Mouse (Mus musculus): ENCODE results near the gene Ube2g2. TPM values are rescaled to one million over a fixed set of nuclear protein-coding genes. Genes with fewer than 3 reads are reported as not detected.

The Ube2g2 gene
- total RNA-seq, 2 experiments from 2014 or later, result 81.6 to 95.4 TPM

DNA sequence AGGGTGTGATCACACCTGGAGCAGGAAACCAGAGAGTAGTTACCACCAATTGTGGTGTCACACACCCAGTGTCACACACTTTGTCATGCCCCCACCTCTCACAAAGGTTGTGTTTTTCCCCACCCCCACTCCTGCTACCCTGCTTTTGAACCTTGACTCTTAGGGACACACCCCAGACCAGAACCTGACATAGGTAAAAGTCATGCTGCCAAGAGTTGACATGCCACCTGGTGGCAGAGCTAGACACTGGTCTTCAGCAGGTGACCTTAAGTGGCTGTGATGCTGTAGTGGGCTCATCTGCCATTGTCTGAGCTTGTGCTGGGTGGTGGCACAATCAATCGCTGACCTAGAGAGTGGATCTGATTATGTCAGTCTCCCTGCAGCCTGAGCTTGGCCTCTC lies 7.9 kb downstream of the Ube2g2 start:
- DNase-seq (ENCODE audit: low spot score in 2 of 2), result no peak
- Histone ChIP-seq H3K4me3 (no peak overlapping the region), H3K27ac (no peak overlapping the region)
- peak; percentile 45 for TF ChIP-seq CTCF (conservative IDR thresholded peaks at IDR 0.05)

DNA sequence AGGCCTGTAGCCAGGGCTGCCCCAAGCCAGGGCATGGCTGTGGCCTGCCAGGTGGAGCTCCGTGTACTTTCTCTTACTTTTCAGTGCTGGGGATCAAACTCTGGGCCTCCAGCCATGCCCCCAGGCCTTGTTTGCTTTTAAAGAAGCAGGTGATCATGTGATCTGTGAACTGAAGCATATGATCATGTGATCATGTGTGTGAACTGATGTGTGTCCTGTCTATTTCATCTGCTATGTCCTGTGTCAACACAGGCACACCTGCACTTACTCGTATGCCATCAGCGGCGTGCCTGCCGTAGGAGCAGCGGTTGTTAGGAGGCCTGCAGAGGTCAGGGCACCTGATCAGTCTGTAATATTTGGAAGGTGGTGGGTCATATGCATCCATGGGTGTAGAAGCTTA lies 11.9 kb downstream of the Ube2g2 start:
- peak overlapping the region; percentile 58 for H3K27ac ChIP-seq
- no peak for TF ChIP-seq CTCF (conservative IDR thresholded peaks at IDR 0.05)
- H3K4me3 ChIP-seq, result no peak overlapping the region
- no peak for DNase-seq (ENCODE audit: low spot score in 2 of 2)

GRCm38 (mm10) chr10:77634452-77635231 lies 12.6 kb downstream of the Ube2g2 start:
- no peak; the same call in 1 of the 2 replicates for TF ChIP-seq CTCF (conservative IDR thresholded peaks at IDR 0.05)
- Histone ChIP-seq H3K27ac (peak overlapping the region; percentile 58), H3K4me3 (no peak overlapping the region)
- DNase-seq (ENCODE audit: low spot score in 2 of 2), result no peak

DNA sequence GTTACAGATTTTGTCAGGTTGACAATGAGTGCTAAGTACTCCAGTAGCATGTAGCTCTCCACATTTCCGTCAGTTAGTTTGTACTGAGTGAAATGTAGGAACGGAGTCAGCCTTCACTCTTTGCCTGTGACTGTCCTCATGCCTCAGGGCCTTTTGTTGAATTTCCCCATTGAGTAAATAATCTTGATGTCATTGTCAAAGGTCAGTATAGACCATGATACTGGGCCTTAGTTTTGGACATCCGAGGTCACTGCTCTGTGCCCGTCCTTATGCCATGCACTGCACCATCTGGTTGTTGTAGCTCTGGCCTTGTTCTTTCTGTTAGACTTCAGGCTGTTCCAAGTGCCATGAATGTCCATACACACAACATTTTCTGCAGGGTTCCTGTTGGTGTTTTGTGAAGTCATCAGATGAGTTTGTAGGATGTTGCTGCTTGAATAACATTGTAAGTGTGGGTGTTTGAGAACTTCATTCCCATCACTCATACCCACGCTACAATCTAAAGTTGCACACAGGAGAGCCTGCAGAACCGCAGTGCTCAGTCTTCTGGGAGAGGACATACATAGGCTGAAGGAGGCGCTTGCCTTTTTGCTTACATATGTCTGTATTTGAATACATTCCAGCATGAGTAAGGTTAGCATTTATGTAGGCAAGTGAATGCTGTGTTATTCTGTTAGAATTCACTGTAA lies 14.3 kb downstream of the Ube2g2 start:
- no peak for DNase-seq (ENCODE audit: low spot score in 2 of 2)
- TF ChIP-seq CTCF (conservative IDR thresholded peaks at IDR 0.05), result no peak

DNA sequence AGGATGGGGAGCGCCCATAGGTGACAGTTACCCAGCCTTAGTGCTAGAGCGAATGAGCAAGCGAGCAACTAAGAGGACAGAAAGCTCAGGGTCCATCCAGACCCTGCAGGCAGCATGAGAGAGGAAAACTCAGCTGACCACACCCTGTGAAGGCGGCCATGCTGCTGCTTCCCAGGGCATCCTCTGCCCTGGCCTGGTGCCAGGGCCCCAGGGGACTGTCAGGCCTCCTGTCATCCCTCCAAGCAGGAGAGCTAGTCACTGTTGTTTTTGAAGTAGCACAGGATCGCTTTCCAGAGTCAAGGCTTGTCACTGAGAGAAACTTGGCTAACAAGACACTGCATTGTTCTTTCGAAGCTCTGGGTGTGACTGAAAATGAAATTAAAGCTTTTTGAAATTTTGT lies 16.9 kb downstream of the Ube2g2 start:
- TF ChIP-seq CTCF (conservative IDR thresholded peaks at IDR 0.05), result no peak
- Histone ChIP-seq H3K27ac (no peak overlapping the region), H3K4me3 (no peak overlapping the region)
- no peak for DNase-seq (ENCODE audit: low spot score in 2 of 2)

More for the DNA sequence above, 14.3 kb downstream of the Ube2g2 start:
- Histone ChIP-seq H3K4me3 (no peak overlapping the region), H3K27ac (peak overlapping the region; percentile 58; the same call in 1 of the 2 replicates)

DNA sequence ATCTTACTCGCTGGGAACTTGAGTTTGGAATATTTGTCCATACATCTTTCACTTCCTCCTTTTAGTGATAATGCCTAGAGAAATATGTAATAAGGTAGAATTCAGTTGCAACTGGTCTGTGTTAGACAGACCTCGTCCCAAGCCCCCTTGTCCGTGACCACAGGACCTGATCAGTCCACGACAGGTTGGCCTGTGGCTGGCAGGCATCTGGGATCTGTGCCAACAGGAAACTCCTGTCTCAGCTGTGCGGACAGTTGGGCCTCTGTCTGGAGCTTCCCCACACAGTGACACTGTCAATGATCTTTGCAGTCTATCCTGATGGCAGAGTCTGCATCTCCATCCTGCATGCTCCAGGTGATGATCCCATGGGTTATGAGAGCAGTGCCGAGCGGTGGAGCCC lies 21.1 kb downstream of the Ube2g2 start:
- no peak overlapping the region for H3K27ac ChIP-seq
- no peak overlapping the region for H3K4me3 ChIP-seq
- no peak for DNase-seq (ENCODE audit: low spot score in 2 of 2)
- TF ChIP-seq CTCF (conservative IDR thresholded peaks at IDR 0.05), result no peak

- TF ChIP-seq CTCF (conservative IDR thresholded peaks at IDR 0.05), result no peak
- Histone ChIP-seq H3K4me3 (no peak overlapping the region), H3K27ac (no peak overlapping the region)
- DNase-seq (ENCODE audit: low spot score in 2 of 2), result no peak
These were observed 23.5 kb downstream of the Ube2g2 start for GRCm38 (mm10) chr10:77645571-77645970.

DNA sequence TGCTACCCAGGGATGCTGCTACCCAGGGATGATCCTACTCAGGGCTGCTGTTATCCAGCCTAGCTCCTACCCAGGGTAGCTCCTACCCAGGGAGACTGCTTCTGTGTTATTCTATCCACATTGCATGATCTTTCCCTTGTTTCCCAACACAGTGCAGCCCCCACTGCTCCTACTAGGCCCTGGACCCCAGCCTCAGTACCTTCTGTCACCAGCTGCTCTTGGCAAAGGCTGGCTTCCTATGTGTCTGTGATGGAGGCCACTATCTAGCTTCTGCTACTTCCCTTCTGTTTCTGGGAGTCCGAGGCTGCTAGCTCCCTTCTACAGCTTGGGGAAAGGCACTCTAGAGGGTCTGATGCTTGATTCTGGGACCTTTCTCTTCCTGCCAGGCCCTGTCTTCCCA lies 25.4 kb downstream of the Ube2g2 start:
- Histone ChIP-seq H3K4me3 (no peak overlapping the region), H3K27ac (peak overlapping the region; percentile 43)
- no peak for DNase-seq (ENCODE audit: low spot score in 2 of 2)
- no peak for TF ChIP-seq CTCF (conservative IDR thresholded peaks at IDR 0.05)

DNA sequence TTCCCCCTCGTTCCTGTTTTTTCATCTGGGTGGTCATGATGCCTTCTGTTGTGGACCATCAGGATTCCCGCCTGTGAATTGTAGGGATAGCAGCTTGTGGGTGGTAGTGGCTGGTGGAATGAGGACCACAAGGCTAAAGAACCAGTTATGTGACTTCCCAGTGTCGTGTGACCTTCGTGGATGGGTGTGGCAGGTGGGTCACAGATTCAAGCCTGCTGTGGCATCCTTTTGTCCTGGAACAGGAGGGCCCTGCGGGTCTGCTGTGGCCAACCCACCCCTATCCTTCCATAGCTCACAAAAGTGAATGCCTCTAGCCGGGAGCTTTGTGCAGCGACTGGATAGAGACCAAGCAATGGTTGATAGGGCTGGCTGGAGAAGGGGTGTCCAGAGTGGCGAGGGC lies 25.8 kb downstream of the Ube2g2 start:
- no peak for DNase-seq (ENCODE audit: low spot score in 2 of 2)
- TF ChIP-seq CTCF (conservative IDR thresholded peaks at IDR 0.05), result no peak
- no peak overlapping the region for H3K4me3 ChIP-seq
- H3K27ac ChIP-seq, result peak overlapping the region; percentile 43

- TF ChIP-seq CTCF (conservative IDR thresholded peaks at IDR 0.05), result 0 out of 2 replicates have a peak, but pooled peaks have one; percentile 20
- DNase-seq (ENCODE audit: low spot score in 2 of 2), result no peak
- H3K27ac ChIP-seq, result no peak overlapping the region
- H3K4me3 ChIP-seq, result no peak overlapping the region
These were observed 30.0 kb downstream of the Ube2g2 start for GRCm38 (mm10) chr10:77652046-77652445.

GRCm38 (mm10) chr10:77658286-77658994 lies 36.4 kb downstream of the Ube2g2 start:
- DNase-seq (ENCODE audit: low spot score in 2 of 2), result no peak
- no peak overlapping the region for H3K27ac ChIP-seq
- no peak for TF ChIP-seq CTCF (conservative IDR thresholded peaks at IDR 0.05)
- H3K4me3 ChIP-seq, result no peak overlapping the region

DNA sequence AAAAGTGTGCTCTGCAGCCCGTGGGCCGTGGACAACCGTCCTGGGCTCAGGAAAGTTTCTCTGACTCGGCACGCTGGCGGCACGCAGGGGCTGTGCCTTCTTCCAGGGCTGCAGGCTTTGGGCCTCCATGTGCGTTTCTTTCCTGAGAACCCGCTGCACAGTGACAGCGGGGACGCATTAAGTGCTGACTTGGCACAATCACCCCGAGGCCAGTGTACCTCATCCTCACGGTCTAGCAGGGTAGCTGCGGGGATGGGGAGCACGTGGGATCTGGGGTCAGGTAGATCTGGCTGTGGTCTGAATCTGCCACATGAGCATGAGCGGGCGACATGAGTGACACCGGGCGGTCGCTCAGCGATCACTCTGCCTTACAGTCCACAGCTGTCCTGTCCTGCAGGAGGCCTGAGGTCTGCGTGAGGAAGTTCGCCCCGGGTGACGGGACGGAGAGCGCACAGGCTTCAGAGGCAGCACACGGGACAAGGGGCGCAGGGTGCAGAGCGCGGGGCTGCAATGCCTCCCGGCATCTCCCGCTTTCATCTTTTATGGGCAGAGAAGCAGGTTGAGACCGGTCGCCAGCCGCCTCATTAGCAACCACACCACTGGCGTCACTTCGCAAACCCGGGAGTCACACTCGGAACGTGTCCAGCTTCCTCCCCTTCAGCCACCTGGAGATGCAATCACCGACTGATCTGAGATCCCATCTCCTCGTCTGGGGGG lies 42.0 kb downstream of the Ube2g2 start:
- no peak for TF ChIP-seq CTCF (conservative IDR thresholded peaks at IDR 0.05)
- Histone ChIP-seq H3K27ac (no peak overlapping the region), H3K4me3 (no peak overlapping the region)
- DNase-seq (ENCODE audit: low spot score in 2 of 2), result no peak
